Mouse (Mus musculus) erythroid progenitor cell, adult 5-6 weeks (primary cell): ENCODE data around the gene Klhdc7b. TPM values are rescaled to one million over a fixed set of nuclear protein-coding genes. Genes with fewer than 3 reads are reported as not detected.

Experiments
- ATAC-seq: replicated peaks from 2 replicates; pipeline ENCODE4 v1.8.0; 2016; ENCODE audit warnings: moderate number of reproducible peaks, mild to moderate bottlenecking, moderate TSS enrichment, inconsistent platforms; ENCODE audit not compliant: poor library complexity, low FRiP score, severe bottlenecking
- total RNA-seq, 2 experiments: library from RNA; stranded (forward) in 1 of 2; stranded (reverse) in 1 of 2; fragments of 150-400 nt in 1 of 2; fragments of 186-747, 209-891 nt in 1 of 2; gene quantifications; 2 replicates each; pipeline versions ENCODE4 v1.2.3 to v1.2.4; 2015 to 2017; ENCODE audit warnings: low replicate concordance in 2 of 2

The Klhdc7b gene
- total RNA-seq (2015; ENCODE audit: low replicate concordance) (not detected in 2 replicates), total RNA-seq (2017; ENCODE audit: low replicate concordance) (not detected in 2 replicates)

DNA sequence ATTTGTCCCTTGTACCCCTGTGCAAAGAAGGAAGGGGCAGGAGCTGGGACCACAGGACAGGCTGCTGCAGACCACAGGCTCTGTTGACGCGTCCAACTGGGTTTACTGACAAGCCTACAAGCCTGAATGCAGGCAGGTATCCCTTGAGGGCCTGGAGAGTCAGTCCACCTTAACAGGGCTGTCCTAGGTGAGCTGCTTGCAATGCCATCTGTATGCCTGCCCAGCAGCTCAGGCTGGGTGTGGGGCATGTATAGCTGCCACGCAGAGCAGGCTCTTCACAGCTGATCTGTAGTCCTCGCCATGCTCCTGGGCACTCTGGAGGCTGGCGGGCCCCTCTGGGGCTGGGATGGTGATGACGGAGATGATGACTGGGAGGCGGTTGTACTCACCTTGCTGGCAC is at the start of gene Klhdc7b:
Gene Klhdc7b (plus strand): TSS at position 301 of the 400 bp plus-strand sequence.
- no peak for ATAC-seq

DNA sequence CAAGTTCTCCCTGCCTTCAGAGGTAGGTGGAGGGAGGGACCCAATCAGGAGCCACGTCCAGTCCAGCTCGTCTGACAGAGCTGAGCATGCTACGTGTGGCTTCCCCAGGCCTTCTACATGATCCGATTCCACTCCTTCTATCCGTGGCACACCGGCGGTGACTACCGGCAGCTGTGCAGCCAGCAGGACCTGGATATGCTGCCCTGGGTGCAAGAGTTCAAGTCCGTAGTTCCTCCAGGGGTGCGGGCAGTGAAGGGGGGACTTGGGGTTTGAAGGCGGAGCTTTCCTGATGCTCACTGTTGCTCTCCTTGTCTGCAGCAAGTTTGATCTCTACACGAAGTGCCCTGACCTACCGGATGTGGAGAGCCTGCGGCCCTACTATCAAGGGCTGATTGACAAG is 48.3 kb upstream of the Klhdc7b start:
- ATAC-seq = no peak

DNA sequence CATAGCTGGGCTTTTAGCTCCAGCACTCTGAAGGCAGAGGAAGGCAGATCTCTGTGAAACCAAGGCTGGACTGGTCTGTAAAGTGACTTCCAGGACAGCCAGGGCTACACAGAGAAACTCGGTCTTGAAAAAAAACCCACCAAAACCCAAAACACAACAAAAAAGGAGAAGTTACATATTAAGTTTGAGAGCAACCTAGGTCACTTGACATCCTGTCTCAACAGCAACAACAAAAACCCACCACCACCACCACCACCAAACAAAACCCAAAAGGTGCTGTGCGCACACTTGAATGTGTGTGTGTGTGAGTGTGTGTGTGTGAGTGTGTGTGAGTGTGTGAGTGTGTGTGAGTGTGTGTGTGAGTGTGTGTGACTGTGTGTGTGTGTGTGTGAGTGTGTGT is 45.0 kb upstream of the Klhdc7b start:
- no peak for ATAC-seq

DNA sequence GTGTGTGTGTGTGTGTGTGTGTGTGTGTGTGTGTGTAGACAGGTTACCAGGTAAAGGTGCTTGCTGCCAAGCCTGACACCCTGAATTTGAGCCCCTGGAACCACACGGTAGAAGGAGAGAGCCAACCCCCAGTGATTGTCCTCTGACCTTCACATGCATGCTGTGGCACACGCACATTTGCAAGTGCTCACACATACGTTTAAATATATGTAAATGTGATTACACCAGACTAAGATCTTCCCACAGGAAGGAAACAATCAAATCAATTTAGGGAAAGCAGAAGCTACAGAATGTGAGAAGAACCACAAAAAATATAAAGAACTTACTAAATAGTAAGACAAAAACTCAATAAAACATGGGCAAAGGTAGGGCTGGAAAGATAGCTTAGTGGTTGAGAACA is 44.6 kb upstream of the Klhdc7b start:
- ATAC-seq = no peak

DNA sequence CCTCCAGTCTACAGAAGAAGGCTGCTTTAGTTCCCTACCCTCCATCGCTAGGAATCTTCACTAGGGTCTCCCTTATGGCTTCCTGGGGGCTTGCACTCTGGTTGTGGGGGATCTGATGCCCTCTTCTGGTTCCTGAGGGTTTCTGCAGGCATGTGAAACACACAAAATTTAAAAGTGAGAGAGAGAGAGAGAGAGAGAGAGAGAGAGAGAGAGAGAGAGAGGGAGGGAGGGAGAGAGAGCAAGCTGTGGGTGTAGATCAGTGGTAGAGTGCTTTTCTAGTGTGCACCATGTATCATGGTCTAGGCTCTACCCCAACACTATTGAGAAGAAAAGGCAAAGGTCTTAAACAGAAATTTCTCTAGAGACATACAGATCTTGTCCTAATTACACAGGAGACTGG is 43.0 kb upstream of the Klhdc7b start:
- ATAC-seq = no peak

DNA sequence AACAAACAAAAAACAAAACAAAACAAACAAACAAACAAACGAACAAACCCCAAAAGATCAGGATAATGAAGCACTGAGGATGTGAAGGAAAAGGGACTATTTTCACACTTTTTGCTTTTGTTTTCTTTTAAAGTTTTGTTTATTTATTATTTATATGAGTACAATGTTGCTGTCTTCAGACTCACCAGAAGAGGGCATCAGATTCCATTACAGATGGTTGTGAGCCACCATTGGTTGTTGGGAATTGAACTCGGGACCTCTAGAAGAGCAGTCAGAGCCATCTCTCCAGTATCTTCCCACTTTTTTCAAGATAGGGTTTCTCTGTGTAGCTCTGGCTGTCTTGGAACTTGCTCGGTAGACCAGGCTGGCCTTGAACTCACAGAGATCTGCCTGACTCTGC is 41.4 kb upstream of the Klhdc7b start:
- no peak for ATAC-seq

DNA sequence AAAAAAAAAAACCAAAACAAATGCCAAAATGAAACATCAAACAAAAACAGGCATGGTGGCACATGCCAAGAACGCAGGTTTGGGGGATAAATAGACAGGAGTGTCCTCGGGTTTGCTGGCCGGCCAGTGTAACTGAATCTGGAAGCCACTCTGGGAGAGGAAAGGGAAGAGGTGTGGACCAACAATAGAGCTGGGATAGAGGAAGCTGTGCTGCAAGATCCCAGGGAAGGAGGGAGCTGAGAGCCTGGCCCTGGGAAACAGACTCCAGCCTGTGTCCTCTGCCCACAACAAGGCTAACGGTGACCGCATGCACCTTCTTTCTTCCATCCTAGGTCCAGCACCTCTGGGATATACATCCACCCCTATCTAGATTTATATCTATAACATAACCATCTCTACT is 34.3 kb upstream of the Klhdc7b start:
- no peak for ATAC-seq

DNA sequence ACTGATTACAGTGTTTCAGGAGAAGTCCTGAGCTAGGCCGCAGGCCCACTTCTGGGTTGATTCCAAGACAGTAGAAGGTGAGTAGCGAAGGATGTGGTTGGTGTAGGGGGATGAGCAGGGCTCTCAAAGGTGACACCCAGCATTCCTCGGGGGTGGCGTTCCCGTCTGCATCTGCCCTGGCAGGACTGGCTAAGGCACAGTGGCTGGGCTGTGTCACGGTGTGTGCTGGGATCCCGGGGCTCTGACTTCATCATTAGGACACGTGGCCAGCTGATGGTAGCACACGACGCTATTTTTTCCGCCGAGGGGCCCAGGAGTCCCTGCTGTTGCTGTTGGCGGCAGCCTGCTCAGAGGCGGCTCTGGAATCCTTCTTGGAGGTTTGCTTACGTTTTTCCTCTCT is 33.4 kb upstream of the Klhdc7b start:
- no peak for ATAC-seq

DNA sequence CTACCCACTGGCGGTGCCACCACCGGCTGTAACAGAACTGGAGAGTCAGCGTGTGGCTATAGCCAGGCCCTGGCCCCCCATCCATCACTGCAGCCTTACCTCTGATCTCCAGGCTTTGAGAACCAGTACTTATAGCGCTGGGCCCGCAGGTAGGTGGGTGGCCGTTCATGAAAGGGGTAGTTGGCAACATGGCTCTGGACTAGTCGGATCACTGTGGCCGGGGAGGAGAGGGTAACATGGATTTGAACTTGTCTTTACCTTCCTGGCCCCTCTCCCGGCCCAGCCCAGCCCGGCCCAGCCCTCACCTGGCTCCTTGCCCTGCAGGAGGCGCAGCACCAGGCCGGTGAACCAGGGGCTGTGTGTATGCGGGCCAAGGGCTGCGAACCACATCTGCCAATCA is 32.7 kb upstream of the Klhdc7b start:
- no peak for ATAC-seq

DNA sequence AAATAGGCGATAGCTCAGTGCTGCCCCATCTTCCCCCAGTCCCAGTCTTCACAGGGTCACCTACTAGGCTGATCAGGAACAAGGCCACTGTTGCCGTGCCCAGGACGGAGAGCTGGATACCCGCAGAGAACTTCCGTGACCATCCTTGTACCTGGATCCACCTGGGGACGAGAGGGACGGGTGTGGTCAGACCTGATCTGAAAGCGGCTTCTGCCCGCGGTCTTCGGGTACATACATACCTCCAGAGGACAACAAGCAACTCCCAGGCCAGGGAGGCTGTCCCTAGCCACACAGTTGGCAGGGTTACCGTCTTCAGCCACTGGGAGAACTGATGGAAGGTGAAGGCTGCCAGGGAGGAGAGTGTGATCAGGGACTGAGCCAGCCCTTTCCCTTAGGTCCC is 31.9 kb upstream of the Klhdc7b start:
- ATAC-seq = no peak

DNA sequence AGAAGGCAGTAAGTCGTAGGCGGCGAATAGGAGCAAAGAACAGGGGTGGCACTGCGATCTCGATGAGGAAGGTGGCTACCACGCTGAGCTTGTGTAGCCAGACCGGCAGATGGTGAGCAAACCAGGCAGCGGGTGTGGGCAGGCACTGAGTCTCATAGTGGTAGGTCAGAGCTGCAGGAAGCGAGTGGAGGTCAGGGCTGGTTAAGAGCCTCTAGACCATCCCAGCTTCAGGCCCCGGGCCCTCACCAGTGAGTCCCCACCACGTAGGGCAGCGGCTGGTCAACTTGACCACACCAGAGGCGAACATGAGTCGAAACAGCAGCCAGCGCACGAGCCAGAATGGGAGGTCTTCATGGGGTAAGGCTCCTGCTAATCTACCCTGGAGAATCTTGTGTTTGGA is 30.9 kb upstream of the Klhdc7b start:
- no peak for ATAC-seq

DNA sequence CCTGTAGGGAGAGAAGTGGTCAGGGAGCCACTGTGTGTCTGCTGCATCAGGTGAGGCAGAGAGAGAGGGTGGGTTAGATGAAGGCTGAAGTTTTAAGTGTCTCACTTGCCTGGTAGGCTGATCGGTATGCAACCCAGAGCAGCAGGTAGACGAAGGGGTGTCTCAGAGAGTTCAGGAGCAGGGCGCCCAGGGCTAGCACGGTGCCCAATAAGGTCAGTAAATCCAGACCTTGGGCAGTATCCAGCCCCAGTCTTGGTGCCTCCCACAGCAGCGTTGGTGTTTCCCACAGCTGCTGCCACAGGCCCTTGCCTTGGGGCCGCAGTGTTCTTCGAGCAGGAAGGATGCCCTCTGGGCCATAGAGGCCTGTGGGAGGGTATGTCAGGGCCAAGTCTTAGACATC is 30.3 kb upstream of the Klhdc7b start:
- no peak for ATAC-seq

DNA sequence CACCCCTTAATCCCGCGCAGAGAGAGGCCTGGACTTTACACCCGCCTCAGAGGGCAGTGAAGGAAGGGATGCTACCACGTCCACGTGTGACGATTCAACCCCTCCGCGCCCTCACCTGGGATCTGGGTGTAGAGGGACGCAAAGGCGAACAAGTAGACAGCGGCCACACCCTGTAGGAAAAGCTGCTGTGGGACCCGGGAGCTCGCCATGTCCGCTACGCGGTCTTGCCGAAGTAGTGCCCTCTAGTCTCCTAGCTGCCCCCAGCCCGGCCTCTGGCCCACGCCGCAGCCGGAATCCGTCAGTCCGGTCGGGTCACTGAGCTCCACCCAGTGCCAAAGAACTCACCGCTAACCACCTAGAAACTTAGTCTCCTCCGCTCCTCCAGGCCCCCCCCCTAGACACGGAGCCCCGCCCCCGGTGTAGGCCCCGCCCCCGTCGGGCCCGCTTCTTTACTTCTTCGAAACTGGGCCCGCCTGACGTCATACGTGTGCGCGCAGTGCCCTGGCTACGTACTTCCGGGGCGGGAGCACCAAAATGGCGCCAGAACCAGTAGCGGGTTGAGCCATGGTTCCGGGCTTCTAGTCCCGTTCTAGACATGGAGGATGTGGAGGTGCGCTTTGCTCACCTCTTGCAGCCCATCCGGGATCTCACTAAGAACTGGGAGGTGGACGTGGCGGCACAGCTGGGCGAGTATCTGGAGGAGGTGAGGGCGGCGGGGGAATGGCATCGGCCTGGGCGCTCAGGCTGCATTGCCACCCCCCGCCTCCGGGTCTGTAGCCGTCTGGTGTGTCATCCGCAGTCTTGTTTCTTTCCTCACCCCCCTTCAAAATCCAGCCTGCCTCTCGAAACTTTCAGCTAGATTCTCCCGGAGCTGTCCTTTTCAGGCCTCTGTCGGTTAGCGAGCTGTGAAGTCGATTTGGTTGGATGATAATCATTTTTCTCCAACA is 29.2 kb upstream of the Klhdc7b start, which contains the start of the genes Lmf2 and Ncaph2:
Gene Lmf2 (minus strand): TSS at position 419 of the 947 bp plus-strand sequence.
Gene Ncaph2 (plus strand): TSS at position 479 of the 947 bp plus-strand sequence.
- peak; percentile 79 for ATAC-seq

DNA sequence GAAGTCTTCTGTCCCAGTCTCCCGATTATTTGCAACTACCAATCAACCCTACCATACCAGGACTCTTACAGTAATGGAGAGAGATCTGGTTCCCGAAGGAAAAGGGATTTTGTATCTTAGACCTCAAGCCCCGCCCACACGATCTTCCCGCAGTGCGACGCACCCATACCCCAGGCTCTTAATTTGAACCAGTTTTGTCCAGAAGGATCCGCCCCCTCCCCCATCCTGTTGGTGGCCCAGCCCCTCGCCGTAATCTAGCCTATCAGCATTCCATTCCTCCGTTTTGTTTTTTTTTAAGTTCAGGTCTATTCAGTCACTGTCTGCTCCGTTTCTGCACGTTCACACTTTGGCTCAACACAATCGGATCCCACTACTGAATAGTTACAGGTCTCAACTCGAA is 28.3 kb upstream of the Klhdc7b start:
- ATAC-seq = peak; percentile 71

DNA sequence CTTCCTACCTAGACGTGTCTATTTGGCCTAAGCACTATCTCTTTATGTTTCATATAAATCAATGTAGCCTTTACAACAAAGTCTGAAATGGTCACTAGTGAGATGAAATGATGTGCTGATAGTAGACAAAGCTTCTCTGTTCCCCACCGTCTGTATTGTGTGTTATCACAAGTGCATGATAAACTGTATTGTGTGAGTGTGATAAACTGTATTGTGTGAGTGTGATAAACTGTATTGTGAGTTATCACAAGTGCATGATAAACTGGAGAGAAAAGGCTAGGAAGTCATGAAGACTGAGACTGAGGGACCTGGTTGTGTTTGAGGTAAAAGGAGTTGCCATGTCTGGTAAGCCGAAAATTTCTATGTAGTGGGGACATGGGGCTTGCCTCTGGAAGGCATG is 25.9 kb upstream of the Klhdc7b start:
- ATAC-seq = no peak

DNA sequence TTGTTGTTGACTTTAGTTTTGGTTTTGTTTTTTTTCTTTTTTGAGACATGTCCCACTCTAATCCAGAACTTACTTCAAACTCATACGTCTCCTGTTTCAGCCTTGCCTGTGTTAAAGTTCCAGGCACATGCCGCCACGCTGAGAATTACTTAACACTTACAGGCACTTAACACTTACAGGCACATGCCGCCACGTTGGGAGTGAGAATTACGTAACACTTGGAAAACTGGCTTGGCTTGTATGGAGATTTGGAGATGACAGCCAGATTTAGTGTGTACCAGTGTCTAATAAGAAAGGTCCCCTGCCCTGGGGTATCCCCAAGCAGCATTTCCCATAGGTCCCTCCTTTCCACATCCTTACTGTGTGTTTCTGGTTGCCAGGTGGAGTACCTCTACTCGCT is 21.7 kb upstream of the Klhdc7b start:
- ATAC-seq = no peak

DNA sequence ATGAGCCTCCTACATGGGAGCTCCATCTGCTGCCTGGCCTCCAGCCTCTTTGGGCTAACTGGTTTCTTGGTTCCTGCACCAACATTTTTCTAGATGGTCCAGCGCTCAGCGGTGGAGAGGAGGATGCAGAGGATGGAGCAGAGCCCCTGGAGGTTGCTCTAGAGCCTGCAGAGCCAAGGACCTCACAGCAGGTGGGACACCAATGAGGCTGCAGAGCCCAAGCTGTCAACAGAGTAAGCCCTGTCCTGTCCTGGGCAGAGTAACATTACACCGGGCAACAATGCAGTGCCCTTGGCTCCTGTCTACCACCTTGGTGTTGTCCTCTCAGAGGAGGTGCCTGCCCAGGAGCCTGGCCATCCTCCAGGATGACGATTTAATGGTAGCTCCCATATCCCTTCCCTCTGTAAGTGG is 19.6 kb upstream of the Klhdc7b start:
- no peak for ATAC-seq

DNA sequence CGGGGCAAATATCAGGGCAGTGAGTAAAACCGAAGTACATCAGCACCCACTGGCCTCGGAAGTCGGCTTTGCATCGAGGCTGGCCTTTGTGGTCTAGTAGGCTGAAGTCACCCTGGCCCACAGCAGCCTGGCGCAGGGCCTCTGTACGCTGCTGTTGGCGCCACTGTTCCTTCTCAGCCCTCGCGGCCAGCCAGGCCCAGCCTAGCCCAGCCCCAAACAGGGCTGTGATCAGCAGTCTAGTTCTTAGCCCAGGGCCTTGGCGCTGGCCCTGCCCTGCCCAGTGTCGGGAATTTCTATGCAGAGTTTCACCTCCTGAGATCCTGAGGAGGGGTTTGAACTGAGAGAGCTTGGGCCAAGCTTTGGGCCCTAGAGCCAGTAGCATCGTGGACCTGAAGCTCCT is 12.6 kb upstream of the Klhdc7b start:
- ATAC-seq = no peak

DNA sequence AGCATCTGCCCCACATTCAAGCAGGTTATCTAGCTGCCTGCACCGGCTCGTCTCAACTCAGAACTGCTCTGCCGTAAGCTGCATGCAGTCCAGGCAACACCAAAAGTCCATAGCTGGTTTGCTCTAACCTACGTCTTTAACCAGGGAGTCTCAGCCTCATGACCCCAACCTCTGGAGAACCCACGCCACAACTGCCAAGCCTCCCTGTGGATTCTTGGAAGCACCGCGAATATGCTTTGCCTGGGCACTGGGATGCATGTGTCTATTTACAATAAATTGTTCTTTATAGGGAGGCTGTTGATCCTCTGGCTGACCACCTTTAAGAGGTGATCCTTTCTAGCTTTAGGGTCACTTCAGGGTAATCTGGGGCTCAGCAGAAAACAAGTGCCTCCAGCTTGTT is 12.2 kb upstream of the Klhdc7b start:
- no peak for ATAC-seq

DNA sequence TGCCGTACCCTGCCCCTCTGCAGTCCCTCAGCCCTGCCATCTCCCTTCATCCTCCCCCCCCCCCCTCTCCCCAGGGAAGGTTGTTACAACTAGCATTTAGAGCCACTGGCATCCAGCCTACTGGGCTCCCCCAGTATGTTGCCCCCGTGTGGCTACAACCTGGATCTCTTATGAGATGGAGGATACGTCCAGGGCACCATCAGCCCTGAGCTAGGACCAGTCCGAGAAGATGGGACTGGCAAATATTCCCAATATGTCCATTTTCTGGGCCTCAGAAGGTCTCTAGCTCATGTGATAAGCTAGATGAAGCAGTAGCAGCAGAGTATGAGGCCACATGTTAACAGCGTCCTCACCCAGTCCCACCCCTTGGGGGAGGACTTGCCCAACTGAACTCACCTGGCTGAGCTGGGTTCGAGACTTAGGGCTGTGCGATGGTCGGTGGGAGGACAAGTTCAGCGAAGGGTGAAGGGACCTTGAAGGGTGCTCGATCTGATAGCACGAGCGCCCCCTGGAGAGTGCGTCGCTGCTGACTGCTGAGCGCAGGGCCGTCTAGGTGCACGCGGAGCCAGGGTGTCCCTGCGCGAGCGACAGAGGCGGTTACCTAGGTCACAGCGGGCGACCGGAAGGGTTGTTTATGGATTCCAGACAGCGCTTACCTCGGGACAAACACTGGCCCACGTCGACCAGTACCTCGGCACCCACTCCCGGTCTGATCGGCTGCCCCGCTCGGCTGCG is 11.5 kb upstream of the Klhdc7b start:
- peak; percentile 79 for ATAC-seq

DNA sequence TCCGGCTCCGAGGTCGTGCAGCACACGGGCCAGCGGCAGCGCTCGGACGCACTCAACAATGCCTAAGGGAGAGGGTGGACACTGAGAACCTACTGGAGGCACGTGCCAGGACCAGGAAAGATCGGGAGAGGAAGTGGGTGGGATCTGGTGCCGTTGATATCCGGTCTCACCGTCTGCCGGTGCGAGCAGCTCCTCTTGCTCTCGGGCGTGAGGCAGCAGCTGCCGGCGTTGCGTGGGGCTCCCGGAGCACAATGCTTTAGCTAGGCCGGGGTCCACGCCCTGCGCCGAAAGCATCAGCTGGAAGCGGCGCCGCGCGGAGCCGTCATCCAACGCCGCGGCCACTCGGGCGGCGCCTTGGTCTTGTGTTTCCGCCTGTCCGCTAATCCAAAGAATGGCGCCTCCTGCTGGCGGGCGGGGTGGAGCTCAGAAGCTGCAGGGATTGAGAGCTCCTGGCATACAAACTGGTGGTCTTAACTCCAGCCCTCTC is 10.9 kb upstream of the Klhdc7b start, which contains the start of gene Sco2:
Gene Sco2 (minus strand): TSS at position 85 of the 487 bp plus-strand sequence.
- ATAC-seq = peak; percentile 69
